Mouse (Mus musculus) hindbrain, embryonic 13.5 days (tissue): ENCODE results near the gene Lage3. TPM values are rescaled to one million over a fixed set of nuclear protein-coding genes. Genes with fewer than 3 reads are reported as not detected.
A peak's percentile ranks its signal among the peaks of the same experiment; 100 is the strongest.
"Not testable (repeated sequence)": the region's sequence is repeated elsewhere in the genome, so short reads cannot be mapped to it uniquely, and the experiment has no call there.

Source experiments
- ATAC-seq: fragments of 200-750 bp; cut with Nextera tagmentation; 2 replicates; pipeline ENCODE4 v1.8.0; 2017; ENCODE audit warnings: moderate TSS enrichment; ENCODE audit not compliant: low FRiP score
- H3K27ac ChIP-seq: fragments of 300-500 bp; sonication (generic); 2 replicates; pipeline ENCODE4 v1.5.1; 2015; ENCODE audit warnings: inconsistent platforms, mild to moderate bottlenecking, moderate library complexity
- H3K27me3 ChIP-seq: fragments of 300-500 bp; sonication (generic); 2 replicates; pipeline ENCODE4 v1.6.1; 2015; ENCODE audit warnings: mild to moderate bottlenecking, inconsistent platforms
- H3K36me3 ChIP-seq: fragments of 300-500 bp; sonication (generic); 2 replicates; pipeline ENCODE4 v1.6.1; 2015; ENCODE audit warnings: mild to moderate bottlenecking, inconsistent platforms
- H3K4me1 ChIP-seq: fragments of 300-500 bp; sonication (generic); replicated peaks from 2 replicates; pipeline ENCODE4 v1.6.1; 2015; ENCODE audit warnings: inconsistent platforms
- H3K4me2 ChIP-seq: fragments of 300-500 bp; sonication (generic); 2 replicates; pipeline ENCODE4 v1.6.1; 2015; ENCODE audit warnings: inconsistent platforms, mild to moderate bottlenecking, moderate library complexity
- H3K4me3 ChIP-seq: fragments of 300-500 bp; sonication (generic); 2 replicates; pipeline ENCODE4 v1.5.1; 2015; ENCODE audit warnings: mild to moderate bottlenecking, inconsistent platforms
- H3K9ac ChIP-seq: fragments of 300-500 bp; sonication (generic); 2 replicates; pipeline ENCODE4 v1.6.1; 2015; ENCODE audit warnings: mild to moderate bottlenecking, inconsistent platforms
- H3K9me3 ChIP-seq: fragments of 300-500 bp; sonication (generic); 2 replicates; pipeline ENCODE4 v1.6.1; 2016; ENCODE audit warnings: inconsistent platforms
- WGBS: fragments of 180-500 bp; shearing (Covaris S2); methylation state at CpG from one replicate; pipeline ENCODE4 v1.1.7; 2015; 5-methylcytosine and 5-hydroxymethylcytosine counted together
- polyA plus RNA-seq: library from polyadenylated mRNA; unstranded; fragments of >200 nt; fragmentation: Nextera tagmentation; extraction: Ambion mirVana; gene quantifications from 2 replicates; pipeline ENCODE4 v1.2.1, GENCODE M21; 2015

The Lage3 gene
- 79.4 and 79.8 TPM in 2 replicates for polyA plus RNA-seq

GRCm38 (mm10) chrX:74353467-74353770 lies at the start of gene Lage3:
Gene Lage3, minus strand, starts transcription at chrX:74353618.
- 30% methylated on average over 16 of the region's 22 CpGs for WGBS
- peak within 1 kb of the TSS; percentile 45 for H3K4me3 ChIP-seq
- H3K9me3 ChIP-seq, result no peaks in the 10 kb centered on the region
- H3K27ac ChIP-seq, result peak within 1 kb of the TSS; percentile 79
- peak within 1 kb of the TSS; percentile 59 for H3K4me2 ChIP-seq
- H3K27me3 ChIP-seq, result no peaks in the 10 kb centered on the region
- peak within 1 kb of the TSS; percentile 69 for H3K9ac ChIP-seq
- ATAC-seq, result peak; percentile 88
- H3K36me3 ChIP-seq, result no peaks in the 10 kb centered on the region
- H3K4me1 ChIP-seq, result 0 out of 2 replicates have a peak, but pooled peaks cover 4% of the 10 kb centered on the region

DNA sequence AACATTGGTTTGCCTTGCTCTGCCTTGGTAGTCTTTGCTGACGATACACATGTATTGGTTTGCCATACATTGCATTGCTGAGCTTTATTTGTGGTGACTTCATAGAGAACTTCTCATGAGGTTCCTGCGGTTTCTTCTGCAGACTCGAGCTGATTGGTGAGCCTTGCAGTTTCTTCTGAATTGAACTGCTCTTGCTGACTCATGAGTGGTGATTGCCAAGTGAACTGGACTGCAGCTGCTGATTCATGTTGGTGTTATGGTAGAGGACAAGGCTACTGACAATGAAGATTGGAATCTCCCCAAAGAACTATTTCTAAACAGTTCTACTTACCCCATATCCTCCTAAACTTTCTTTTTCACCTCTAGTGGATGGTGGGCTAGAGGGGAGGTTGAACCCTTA lies 46.7 kb upstream of the Lage3 start:
- H3K4me3 ChIP-seq, result no peak overlapping the region
- H3K27me3 ChIP-seq, result no peaks in the 10 kb centered on the region
- no peaks in the 10 kb centered on the region for H3K9me3 ChIP-seq
- H3K9ac ChIP-seq, result no peak overlapping the region
- H3K4me2 ChIP-seq, result no peak overlapping the region
- 88% methylated on average over 3 of the region's 3 CpGs for WGBS
- no peak for ATAC-seq
- H3K36me3 ChIP-seq, result no peaks in the 10 kb centered on the region
- no peaks in the 10 kb centered on the region for H3K4me1 ChIP-seq
- H3K27ac ChIP-seq, result no peak overlapping the region

DNA sequence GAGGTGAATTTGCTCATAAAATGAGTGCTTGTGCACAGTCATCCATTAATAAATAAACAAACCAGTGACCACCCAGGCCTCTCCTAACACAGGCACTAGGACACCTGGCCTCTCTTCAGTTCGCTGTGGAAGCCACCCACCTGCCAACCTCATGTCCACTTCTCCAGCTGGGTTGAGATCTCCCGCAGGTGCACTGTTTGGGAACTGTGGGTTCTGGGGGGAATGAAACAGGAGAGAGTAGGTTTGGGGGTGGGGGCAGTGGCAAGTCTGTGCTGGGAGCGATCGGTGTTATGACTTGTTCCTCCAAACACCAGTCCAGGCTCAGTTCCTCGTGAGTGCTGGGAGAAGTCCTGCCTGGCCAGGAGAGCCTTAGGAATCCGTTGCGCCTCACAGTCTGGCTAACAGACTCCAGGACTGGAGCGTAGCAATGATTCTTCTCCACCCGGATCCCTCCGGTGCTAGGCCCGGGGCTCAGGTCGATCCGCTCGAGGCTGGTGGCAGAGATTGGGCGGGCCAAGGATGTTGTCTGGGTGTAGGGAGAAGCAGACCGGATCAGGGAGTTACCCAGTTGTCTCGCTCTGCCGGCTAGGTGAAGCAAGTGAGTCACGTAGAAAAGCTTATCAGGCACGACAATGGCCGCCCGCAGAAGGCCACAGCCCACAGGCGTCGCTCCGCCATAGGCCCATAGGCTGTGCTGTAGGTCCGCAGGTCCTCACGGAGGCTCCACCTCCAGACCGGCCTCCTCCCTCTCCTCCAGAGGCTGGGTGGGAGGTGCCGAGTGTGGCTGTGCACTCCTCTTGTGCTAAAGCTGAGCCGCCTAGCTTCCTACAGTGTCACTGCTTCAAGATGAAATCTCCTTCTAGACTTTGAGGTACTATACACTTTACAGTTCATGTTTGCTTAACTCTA lies 39.4 kb upstream of the Lage3 start, which contains the start of the genes Fam3a and Ikbkg:
TSS of gene Fam3a (minus strand) at position 738 of the 909 bp plus-strand sequence.
TSS of gene Ikbkg (plus strand) at position 756 of the 909 bp plus-strand sequence.
- Histone ChIP-seq H3K4me2 (peak within 1 kb of the TSS; percentile 65), H3K27me3 (no peaks in the 10 kb centered on the region), H3K9ac (peak within 1 kb of the TSS; percentile 78), H3K27ac (peak within 1 kb of the TSS; percentile 88), H3K9me3 (no peaks in the 10 kb centered on the region), H3K4me1 (peaks cover 7% of the 10 kb centered on the region), H3K36me3 (no peaks in the 10 kb centered on the region), H3K4me3 (peak within 1 kb of the TSS; percentile 51)
- ATAC-seq, result peak; percentile 100
- 22% methylated on average over 30 of the region's 30 CpGs for WGBS

DNA sequence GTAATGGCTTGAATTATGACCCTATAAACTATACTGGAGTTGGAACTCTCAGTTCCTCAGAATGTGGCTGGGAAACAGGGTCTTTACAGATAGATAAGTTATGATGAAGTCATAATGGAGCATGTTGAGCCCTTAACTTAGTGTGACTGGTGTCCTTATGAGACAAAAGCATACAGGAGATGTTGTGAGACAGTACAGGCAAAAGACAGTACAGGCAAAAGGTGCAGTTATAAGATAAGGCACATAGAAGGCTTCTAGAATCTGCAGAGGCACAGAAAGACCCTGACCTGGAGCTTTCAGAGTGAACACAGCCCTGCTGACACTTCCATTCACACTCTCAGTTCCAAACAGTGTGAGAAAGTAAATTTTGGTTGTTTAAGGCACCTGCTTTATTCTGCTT lies 34.7 kb upstream of the Lage3 start:
- no peak for ATAC-seq
- Histone ChIP-seq H3K9me3 (no peaks in the 10 kb centered on the region), H3K27ac (no peak overlapping the region), H3K9ac (no peak overlapping the region), H3K4me1 (peaks cover 7% of the 10 kb centered on the region), H3K4me2 (no peak overlapping the region), H3K36me3 (peaks cover 19% of the 10 kb centered on the region), H3K4me3 (no peak overlapping the region), H3K27me3 (no peaks in the 10 kb centered on the region)

DNA sequence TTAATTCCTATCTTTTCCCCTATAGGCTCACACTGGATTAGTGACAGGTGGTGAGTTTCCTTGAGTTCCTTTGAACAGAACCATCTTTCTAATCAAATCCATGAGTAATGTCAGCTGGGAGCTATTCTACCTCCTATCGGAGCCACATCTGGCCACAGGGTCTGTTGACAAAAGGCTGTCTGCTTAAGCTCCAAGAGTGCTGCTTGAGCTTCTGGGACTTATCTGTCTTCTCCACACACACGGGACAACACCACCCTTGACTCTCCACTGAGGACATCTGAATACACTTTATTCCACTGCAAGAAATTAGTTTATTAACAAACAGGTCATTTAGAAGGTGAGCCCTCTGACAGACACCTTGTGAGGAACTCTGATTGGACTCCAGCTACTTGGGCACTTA lies 31.0 kb upstream of the Lage3 start:
- 81% methylated on average over 2 of the region's 2 CpGs for WGBS

DNA sequence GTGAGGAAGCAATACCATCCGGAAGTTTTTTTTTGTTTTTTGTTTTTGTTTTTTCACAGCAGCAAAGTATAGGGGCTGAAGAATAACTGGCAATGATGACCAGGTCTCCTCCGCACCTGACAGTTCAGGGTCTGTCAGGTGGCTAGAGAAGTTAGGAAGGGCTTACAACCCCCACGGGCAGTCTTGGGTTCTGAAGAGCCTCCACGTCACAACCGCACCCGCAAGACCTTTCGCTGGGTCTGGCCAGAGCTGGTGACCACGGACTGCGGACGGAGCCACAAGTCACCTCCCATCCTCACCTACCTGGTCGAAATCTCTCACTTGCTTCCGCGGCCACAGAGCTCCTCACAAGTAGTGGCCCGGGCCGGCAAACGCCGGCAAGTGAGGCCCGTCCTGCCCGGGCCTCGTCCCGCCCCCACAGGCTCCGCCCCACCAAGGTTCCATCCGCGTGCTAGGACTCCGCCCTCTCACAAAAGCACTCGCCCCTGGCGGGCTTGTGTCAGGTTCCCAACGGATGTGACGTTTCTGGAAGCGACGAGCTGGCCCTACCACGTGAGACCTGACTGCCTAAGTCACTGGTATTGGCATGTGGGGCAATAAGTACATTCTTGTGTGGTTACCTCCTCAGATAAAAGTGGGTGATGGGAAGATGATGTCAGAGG lies 19.6 kb upstream of the Lage3 start, which contains the start of the genes Ubl4a and Slc10a3:
TSS of gene Ubl4a (minus strand) at position 331 of the 662 bp plus-strand sequence.
TSS of gene Slc10a3 (minus strand) at position 462 of the 662 bp plus-strand sequence.
- no peak within 1 kb of the TSS for H3K27ac ChIP-seq
- ATAC-seq, result peak; percentile 92
- H3K36me3 ChIP-seq, result no peaks in the 10 kb centered on the region
- no peaks in the 10 kb centered on the region for H3K9me3 ChIP-seq
- WGBS, result 20% methylated on average over 32 of the region's 32 CpGs
- no peaks in the 10 kb centered on the region for H3K27me3 ChIP-seq
- H3K4me2 ChIP-seq, result peak within 1 kb of the TSS; percentile 62
- peak within 1 kb of the TSS; percentile 43 for H3K4me3 ChIP-seq
- peaks cover 9% of the 10 kb centered on the region; the same call in 1 of the 2 replicates for H3K4me1 ChIP-seq
- peak within 1 kb of the TSS; percentile 65 for H3K9ac ChIP-seq

More for the DNA sequence above, 31.0 kb upstream of the Lage3 start:
- Histone ChIP-seq H3K27ac (no peak overlapping the region), H3K4me1 (no peaks in the 10 kb centered on the region), H3K4me3 (no peak overlapping the region), H3K27me3 (no peaks in the 10 kb centered on the region), H3K9ac (no peak overlapping the region), H3K36me3 (peaks cover 19% of the 10 kb centered on the region), H3K9me3 (no peaks in the 10 kb centered on the region), H3K4me2 (no peak overlapping the region)
- ATAC-seq, result no peak

DNA sequence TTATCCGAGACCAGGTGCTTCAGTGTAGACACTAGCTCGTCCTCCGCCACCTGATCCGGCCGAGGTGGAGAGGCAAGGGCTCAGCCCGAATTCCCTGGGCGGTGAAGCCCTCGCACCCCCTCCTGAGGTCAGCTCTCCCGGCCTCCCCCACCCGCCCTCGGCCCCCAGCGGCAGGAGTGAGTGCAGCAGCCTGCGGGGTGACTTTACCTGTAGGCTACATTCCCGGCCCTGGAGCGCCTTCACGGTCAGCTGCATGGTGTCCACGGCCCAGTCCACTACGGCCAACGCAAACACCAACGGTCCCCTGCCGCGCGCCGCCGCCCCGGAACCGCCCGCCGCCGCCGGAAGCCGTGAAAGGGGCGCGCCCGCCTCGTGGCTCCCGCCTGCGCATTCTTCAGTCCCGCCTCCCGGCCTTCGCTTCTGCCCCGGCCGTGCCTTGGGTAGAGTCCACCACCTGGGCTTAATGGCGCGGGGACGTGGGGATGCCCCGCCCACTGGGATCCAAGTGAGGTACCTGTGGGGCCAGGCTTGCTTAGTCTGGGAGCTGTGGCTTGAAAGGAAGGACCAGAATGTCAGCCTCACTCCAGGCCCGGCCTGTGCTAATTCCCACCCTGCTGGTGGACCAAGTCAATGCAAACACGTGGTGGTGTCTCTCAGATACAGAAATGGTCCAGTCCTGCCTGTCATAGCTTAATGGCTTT lies 14.9 kb upstream of the Lage3 start:
- 15% methylated on average over 25 of the region's 49 CpGs for WGBS
- H3K4me3 ChIP-seq, result peak overlapping the region; percentile 59
- no peaks in the 10 kb centered on the region for H3K9me3 ChIP-seq
- H3K36me3 ChIP-seq, result no peaks in the 10 kb centered on the region
- H3K4me1 ChIP-seq, result peaks cover 21% of the 10 kb centered on the region
- peak; percentile 78 for ATAC-seq
- peak overlapping the region; percentile 80 for H3K27ac ChIP-seq
- peak overlapping the region; percentile 82 for H3K9ac ChIP-seq
- peak overlapping the region; percentile 65 for H3K4me2 ChIP-seq
- no peaks in the 10 kb centered on the region for H3K27me3 ChIP-seq

DNA sequence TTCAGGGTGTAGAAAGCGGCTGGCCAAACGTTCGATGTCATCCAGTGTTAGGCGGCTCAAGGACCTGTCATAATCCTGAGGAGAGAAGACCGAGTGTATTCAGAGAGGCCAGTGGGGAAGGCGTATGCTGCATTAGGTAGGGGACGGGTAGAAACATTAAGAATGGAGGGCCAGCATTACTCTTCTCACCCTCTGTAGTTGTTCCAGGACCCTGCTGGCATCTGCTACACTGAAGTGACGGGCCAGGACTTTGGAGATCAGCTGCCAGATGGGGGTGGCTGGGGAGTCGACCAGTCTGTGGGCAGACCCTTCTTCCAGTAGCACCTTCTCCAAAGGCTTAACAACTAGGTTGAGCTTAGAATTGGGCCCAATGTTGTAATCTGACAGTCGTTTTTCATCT lies 14.1 kb upstream of the Lage3 start:
- 0 out of 2 replicates have a peak, but pooled peaks have one; percentile 6 for ATAC-seq
- H3K4me3 ChIP-seq, result peak overlapping the region; percentile 59
- no peaks in the 10 kb centered on the region for H3K9me3 ChIP-seq
- H3K4me1 ChIP-seq, result peaks cover 19% of the 10 kb centered on the region
- H3K9ac ChIP-seq, result peak overlapping the region; percentile 82
- no peaks in the 10 kb centered on the region for H3K36me3 ChIP-seq
- 68% methylated on average over 10 of the region's 10 CpGs for WGBS
- peak overlapping the region; percentile 80; the same call in 1 of the 2 replicates for H3K27ac ChIP-seq
- peak overlapping the region; percentile 65 for H3K4me2 ChIP-seq
- no peaks in the 10 kb centered on the region for H3K27me3 ChIP-seq

DNA sequence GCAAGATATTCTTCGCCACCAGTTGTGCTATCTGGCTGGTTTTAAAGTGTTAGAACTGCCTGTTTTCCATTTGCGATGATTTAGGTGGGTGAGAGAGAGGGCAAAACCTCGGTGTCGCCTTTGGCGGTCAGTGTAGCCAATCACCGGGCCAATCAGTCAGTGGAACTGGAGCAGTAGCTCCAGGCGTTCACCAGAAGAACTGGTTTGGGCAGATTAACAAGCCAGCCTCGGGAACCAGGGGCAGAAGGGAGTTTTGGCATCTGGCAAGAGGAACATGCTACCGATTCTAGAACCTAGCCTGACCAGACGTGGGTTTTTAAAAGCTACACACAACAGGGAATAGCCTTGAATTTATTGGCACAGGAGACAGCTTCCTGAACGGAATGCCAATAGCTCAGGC lies 5.8 kb upstream of the Lage3 start:
- no peak for ATAC-seq
- Histone ChIP-seq H3K36me3 (no peaks in the 10 kb centered on the region), H3K9ac (no peak overlapping the region), H3K9me3 (no peaks in the 10 kb centered on the region), H3K4me3 (no peak overlapping the region), H3K4me1 (no peaks in the 10 kb centered on the region), H3K27me3 (no peaks in the 10 kb centered on the region), H3K27ac (no peak overlapping the region), H3K4me2 (no peak overlapping the region)
- whole genome bisulfite sequencing, result 59% methylated on average over 11 of the region's 11 CpGs

GRCm38 (mm10) chrX:74357069-74357468 lies 3.7 kb upstream of the Lage3 start:
- not testable (repeated sequence) for H3K4me2 ChIP-seq, H3K36me3 ChIP-seq, H3K27ac ChIP-seq, H3K4me3 ChIP-seq, H3K4me1 ChIP-seq, H3K9ac ChIP-seq, ATAC-seq, H3K27me3 ChIP-seq, H3K9me3 ChIP-seq
- WGBS, result 84% methylated on average over 3 of the region's 3 CpGs

- H3K36me3 ChIP-seq, result no peaks in the 10 kb centered on the region
- no peaks in the 10 kb centered on the region for H3K9me3 ChIP-seq
- peak overlapping the region; percentile 69 for H3K9ac ChIP-seq
- 19% methylated on average over 13 of the region's 13 CpGs for WGBS
- H3K4me1 ChIP-seq, result 0 out of 2 replicates have a peak, but pooled peaks cover 4% of the 10 kb centered on the region
- H3K27ac ChIP-seq, result peak overlapping the region; percentile 79
- H3K27me3 ChIP-seq, result no peaks in the 10 kb centered on the region
- peak; percentile 83 for ATAC-seq
- H3K4me2 ChIP-seq, result peak overlapping the region; percentile 59
- peak overlapping the region; percentile 45 for H3K4me3 ChIP-seq
Measured at GRCm38 (mm10) chrX:74352645-74353466, 562 bp downstream of the Lage3 start.
